Mouse (Mus musculus) forebrain, embryonic 16.5 days (tissue): ENCODE results near the gene Med12l. TPM values are rescaled to one million over a fixed set of nuclear protein-coding genes. Genes with fewer than 3 reads are reported as not detected.
"Not testable (repeated sequence)": the region's sequence is repeated elsewhere in the genome, so short reads cannot be mapped to it uniquely, and the experiment has no call there.

Source experiments
- ATAC-seq: fragments of 200-750 bp; cut with Nextera tagmentation; 2 replicates; pipeline ENCODE4 v1.8.0; 2017; ENCODE audit warnings: mild to moderate bottlenecking, moderate library complexity
- H3K27ac ChIP-seq: fragments of 300-500 bp; sonication (generic); 2 replicates; pipeline ENCODE4 v1.5.1; 2014; ENCODE audit warnings: low read length, control low read depth
- H3K27me3 ChIP-seq: fragments of 300-500 bp; sonication (generic); replicated peaks from 2 replicates; pipeline ENCODE4 v1.6.1; 2014; ENCODE audit warnings: low read length; ENCODE audit not compliant: control insufficient read depth, insufficient read depth
- H3K36me3 ChIP-seq: fragments of 300-500 bp; sonication (generic); 2 replicates; pipeline ENCODE4 v1.6.1; 2014; ENCODE audit not compliant: control insufficient read depth, insufficient read depth
- H3K4me1 ChIP-seq: fragments of 300-500 bp; sonication (generic); replicated peaks from 2 replicates; pipeline ENCODE4 v1.6.1; 2014; ENCODE audit warnings: low read length; ENCODE audit not compliant: control insufficient read depth, insufficient read depth
- H3K4me2 ChIP-seq: fragments of 300-500 bp; sonication (generic); 2 replicates; pipeline ENCODE4 v1.6.1; 2014; ENCODE audit warnings: mild to moderate bottlenecking, low read length, control low read depth
- H3K4me3 ChIP-seq: fragments of 300-500 bp; sonication (generic); replicated peaks from 2 replicates; pipeline ENCODE4 v1.5.1; 2014; ENCODE audit warnings: mild to moderate bottlenecking, low read length, control low read depth
- H3K9ac ChIP-seq: fragments of 300-500 bp; sonication (generic); replicated peaks from 2 replicates; pipeline ENCODE4 v1.6.1; 2014; ENCODE audit warnings: low read depth, low read length, control low read depth
- H3K9me3 ChIP-seq: fragments of 300-500 bp; sonication (generic); 2 replicates; pipeline ENCODE4 v1.6.1; 2016; ENCODE audit warnings: low read length; ENCODE audit not compliant: control insufficient read depth
- WGBS: fragments of 180-500 bp; shearing (Covaris S2); extraction: QIAGEN DNeasy Blood & Tissue Kit; methylation state at CpG from one replicate; pipeline ENCODE4 v1.1.7; 2014; 5-methylcytosine and 5-hydroxymethylcytosine counted together
- polyA plus RNA-seq: library from polyadenylated mRNA; unstranded; fragments of >200 nt; fragmentation: Nextera tagmentation; extraction: Ambion mirVana; gene quantifications from 2 replicates; pipeline ENCODE4 v1.2.1, GENCODE M21; 2015

Gene Med12l
- polyA plus RNA-seq, 1 experiment from 2014 or later = 4.3 TPM

DNA sequence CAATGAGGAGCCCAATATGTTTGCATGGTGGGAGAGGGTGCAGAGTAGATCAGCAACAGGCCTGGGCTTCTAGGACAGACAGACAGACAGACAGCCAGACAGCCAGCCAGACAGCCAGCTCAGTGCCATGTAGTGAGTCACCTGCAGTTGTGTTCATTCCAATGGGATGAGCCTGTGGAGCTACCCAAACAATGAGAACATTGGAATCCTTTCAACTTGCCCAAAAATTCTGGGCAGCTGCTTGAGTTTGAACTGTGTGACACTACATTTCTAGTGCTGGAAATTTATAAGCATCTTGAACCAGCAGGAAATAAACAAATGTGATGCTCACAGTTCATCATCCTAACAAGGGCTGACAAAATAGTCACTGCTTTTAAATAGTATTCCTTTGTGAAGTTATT lies 134.0 kb downstream of the Med12l start:
- H3K9ac ChIP-seq = no peak overlapping the region
- H3K4me2 ChIP-seq = no peak overlapping the region
- no peaks in the 10 kb centered on the region for H3K9me3 ChIP-seq
- no peaks in the 10 kb centered on the region for H3K36me3 ChIP-seq
- no peak overlapping the region for H3K27ac ChIP-seq
- ATAC-seq = no peak
- H3K4me3 ChIP-seq = no peak overlapping the region
- H3K27me3 ChIP-seq = no peaks in the 10 kb centered on the region
- H3K4me1 ChIP-seq = no peaks in the 10 kb centered on the region

GRCm38 (mm10) chr3:59140115-59140514 lies 134.5 kb downstream of the Med12l start:
- Histone ChIP-seq H3K4me3 (no peak overlapping the region), H3K4me1 (no peaks in the 10 kb centered on the region), H3K9ac (no peak overlapping the region), H3K27ac (no peak overlapping the region), H3K36me3 (no peaks in the 10 kb centered on the region), H3K27me3 (no peaks in the 10 kb centered on the region), H3K4me2 (no peak overlapping the region), H3K9me3 (no peaks in the 10 kb centered on the region)
- ATAC-seq = no peak
- 82% methylated on average over 2 of the region's 2 CpGs for WGBS

DNA sequence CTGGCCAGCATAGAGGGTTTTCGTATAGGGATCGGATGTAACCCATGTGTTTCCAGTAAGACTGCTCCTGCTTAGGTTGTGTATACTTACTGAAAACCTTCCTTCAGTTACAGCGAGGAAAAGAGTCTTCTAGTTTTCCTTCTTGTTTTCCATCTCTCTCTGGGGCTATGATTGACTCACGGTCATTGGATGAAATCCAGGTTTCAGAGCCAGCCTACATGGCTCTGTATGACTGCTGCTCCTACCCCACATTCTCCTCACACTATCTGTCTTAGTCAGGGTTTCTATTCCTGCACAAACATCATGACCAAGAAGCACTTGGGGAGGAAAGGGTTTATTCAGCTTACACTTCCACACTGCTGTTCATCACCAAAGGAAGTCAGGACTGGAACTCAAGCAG lies 135.3 kb downstream of the Med12l start:
- WGBS = 93% methylated on average over 4 of the region's 4 CpGs
- H3K4me3 ChIP-seq, H3K4me2 ChIP-seq, H3K9ac ChIP-seq, H3K4me1 ChIP-seq, H3K27ac ChIP-seq, H3K27me3 ChIP-seq, H3K36me3 ChIP-seq, H3K9me3 ChIP-seq, ATAC-seq: not testable (repeated sequence)

DNA sequence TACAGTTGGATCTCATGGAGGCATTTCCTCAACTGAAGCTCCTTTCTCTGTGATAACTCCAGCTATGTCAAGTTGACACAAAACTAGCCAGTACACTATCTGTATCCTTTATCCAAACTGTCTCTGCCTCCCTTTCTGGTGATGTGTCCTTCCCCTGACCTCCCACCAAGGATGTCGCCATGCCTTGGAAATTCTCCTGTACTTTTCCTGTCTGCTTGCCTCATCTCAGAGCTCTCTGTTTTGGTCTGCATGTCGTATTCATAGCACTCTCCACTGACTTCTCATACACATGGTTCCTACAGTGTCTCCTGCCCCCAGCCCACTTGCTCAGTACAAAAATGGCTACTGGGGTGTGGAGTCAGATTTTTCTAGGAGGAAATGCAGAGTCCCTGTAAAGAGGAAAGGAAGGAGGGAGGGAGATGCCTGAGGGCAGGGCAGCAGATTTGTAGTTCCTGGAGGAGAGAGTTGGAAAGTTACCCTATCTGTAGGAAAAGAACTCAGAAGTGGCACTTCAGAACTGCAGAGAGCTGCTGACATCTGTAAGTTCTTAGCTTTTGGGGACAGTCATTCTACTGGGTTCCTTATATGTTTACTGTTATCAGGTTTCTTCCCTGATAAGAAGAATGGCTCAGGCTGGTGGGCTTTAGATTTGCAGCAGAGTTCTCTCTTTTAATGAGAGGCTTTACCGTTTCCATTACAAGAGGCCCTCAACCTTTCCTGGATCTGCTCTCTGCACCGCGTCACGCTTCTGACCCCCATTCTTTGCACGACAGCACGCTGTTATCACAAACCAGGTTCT lies 136.1 kb downstream of the Med12l start:
- Histone ChIP-seq H3K4me1 (no peaks in the 10 kb centered on the region), H3K27ac (no peak overlapping the region), H3K27me3 (no peaks in the 10 kb centered on the region), H3K4me2 (no peak overlapping the region), H3K9ac (no peak overlapping the region), H3K36me3 (no peaks in the 10 kb centered on the region), H3K9me3 (no peaks in the 10 kb centered on the region), H3K4me3 (no peak overlapping the region)
- WGBS = 83% methylated on average over 8 of the region's 8 CpGs
- ATAC-seq = no peak

GRCm38 (mm10) chr3:59145194-59145593 lies 139.6 kb downstream of the Med12l start:
- H3K36me3 ChIP-seq = no peaks in the 10 kb centered on the region
- 52% methylated on average over 5 of the region's 5 CpGs for WGBS
- H3K27me3 ChIP-seq = no peaks in the 10 kb centered on the region
- no peak overlapping the region for H3K27ac ChIP-seq
- H3K4me2 ChIP-seq = no peak overlapping the region
- ATAC-seq = no peak
- no peaks in the 10 kb centered on the region for H3K4me1 ChIP-seq
- no peak overlapping the region for H3K9ac ChIP-seq
- H3K4me3 ChIP-seq = no peak overlapping the region
- no peaks in the 10 kb centered on the region for H3K9me3 ChIP-seq

DNA sequence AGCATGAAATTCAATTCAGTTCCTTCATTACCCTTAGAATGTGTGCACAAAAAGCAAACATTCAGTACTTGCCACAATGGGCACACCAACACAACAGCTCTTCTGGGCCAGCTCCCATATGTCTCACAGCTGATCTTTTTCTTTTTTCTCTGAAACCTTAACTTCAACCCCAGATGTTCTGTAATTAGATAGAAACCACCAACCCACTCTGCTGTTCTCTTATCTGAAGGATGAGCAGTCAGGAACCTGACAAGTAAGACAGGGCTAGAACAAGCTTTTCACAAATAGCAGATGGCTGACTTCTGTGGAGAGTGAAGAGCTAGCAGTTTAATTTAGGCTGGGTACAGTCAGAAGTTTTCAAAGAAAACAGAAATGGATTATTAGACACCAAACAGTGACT lies 144.0 kb downstream of the Med12l start:
- Histone ChIP-seq H3K36me3 (no peaks in the 10 kb centered on the region), H3K9me3 (no peaks in the 10 kb centered on the region), H3K27ac (no peak overlapping the region), H3K4me2 (no peak overlapping the region), H3K9ac (no peak overlapping the region), H3K27me3 (no peaks in the 10 kb centered on the region), H3K4me1 (no peaks in the 10 kb centered on the region), H3K4me3 (no peak overlapping the region)
- ATAC-seq = no peak

- no peak overlapping the region for H3K9ac ChIP-seq
- no peaks in the 10 kb centered on the region for H3K36me3 ChIP-seq
- no peaks in the 10 kb centered on the region for H3K9me3 ChIP-seq
- H3K4me3 ChIP-seq = no peak overlapping the region
- 97% methylated on average over 2 of the region's 2 CpGs for WGBS
- no peak overlapping the region for H3K4me2 ChIP-seq
- H3K27ac ChIP-seq = no peak overlapping the region
- no peak for ATAC-seq
- H3K27me3 ChIP-seq = no peaks in the 10 kb centered on the region
- H3K4me1 ChIP-seq = no peaks in the 10 kb centered on the region
Observed at GRCm38 (mm10) chr3:59150624-59151023, 145.0 kb downstream of the Med12l start.

DNA sequence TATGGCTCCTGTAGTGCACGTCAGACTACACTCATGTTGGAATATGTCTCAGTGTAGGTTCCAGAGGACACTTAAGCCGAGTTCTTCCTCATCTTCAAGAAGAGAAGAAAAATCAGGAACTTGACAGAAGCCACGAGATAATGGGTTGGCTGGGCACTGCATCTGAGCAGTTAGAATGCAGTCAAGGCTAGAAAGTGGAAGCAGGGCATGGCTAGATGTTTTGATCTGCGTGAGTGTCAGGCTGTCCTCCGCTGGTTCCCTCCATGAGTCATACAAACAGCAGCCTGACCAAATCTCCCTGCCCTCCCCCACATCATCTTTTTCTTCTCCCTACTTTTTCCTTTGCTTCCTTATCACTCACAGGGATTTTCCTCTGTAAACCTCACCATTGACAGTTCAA lies 147.8 kb downstream of the Med12l start, which contains the start of gene P2ry14:
Gene P2ry14 (minus strand): TSS at position 195 of the 400 bp plus-strand sequence.
- no peak within 1 kb of the TSS for H3K27ac ChIP-seq
- no peaks in the 10 kb centered on the region for H3K4me1 ChIP-seq
- no peak within 1 kb of the TSS for H3K4me3 ChIP-seq
- no peaks in the 10 kb centered on the region for H3K27me3 ChIP-seq
- no peaks in the 10 kb centered on the region for H3K36me3 ChIP-seq
- no peaks in the 10 kb centered on the region for H3K9me3 ChIP-seq
- ATAC-seq = no peak
- WGBS = 89% methylated on average over 5 of the region's 5 CpGs
- H3K9ac ChIP-seq = no peak within 1 kb of the TSS
- H3K4me2 ChIP-seq = no peak within 1 kb of the TSS

- no peak overlapping the region for H3K27ac ChIP-seq
- H3K4me2 ChIP-seq = no peak overlapping the region
- no peaks in the 10 kb centered on the region for H3K9me3 ChIP-seq
- no peak for ATAC-seq
- no peak overlapping the region for H3K4me3 ChIP-seq
- no peaks in the 10 kb centered on the region for H3K27me3 ChIP-seq
- 90% methylated on average over 2 of the region's 2 CpGs for WGBS
- no peaks in the 10 kb centered on the region for H3K4me1 ChIP-seq
- H3K9ac ChIP-seq = no peak overlapping the region
- no peaks in the 10 kb centered on the region for H3K36me3 ChIP-seq
Observed at GRCm38 (mm10) chr3:59154888-59155287, 149.3 kb downstream of the Med12l start.

GRCm38 (mm10) chr3:59155404-59155803 lies 149.8 kb downstream of the Med12l start:
- Histone ChIP-seq H3K4me3 (no peak overlapping the region), H3K36me3 (no peaks in the 10 kb centered on the region), H3K4me1 (no peaks in the 10 kb centered on the region), H3K9ac (no peak overlapping the region), H3K27me3 (no peaks in the 10 kb centered on the region), H3K9me3 (no peaks in the 10 kb centered on the region), H3K27ac (no peak overlapping the region), H3K4me2 (no peak overlapping the region)
- ATAC-seq = no peak
- 94% methylated on average over 6 of the region's 6 CpGs for WGBS
